Mouse (Mus musculus) liver, adult 10 weeks (tissue): ENCODE results near the gene Sstr2. TPM values are rescaled to one million over a fixed set of nuclear protein-coding genes. Genes with fewer than 3 reads are reported as not detected.

ENCODE experiments used
- polyA plus RNA-seq: library from polyadenylated mRNA; stranded (reverse); fragments of 350-450 nt; fragmentation: Illumina TruSeq; extraction: RNeasy Lipid Tissue Mini Kit (QIAGEN cat#74804); gene quantifications from one replicate; pipeline ENCODE4 v1.2.3, GENCODE M21; 2014; ENCODE audit warnings: low read depth, low replicate concordance

Gene Sstr2
- polyA plus RNA-seq, result not detected

GRCm38 (mm10) chr11:113618672-113619419 is at the start of gene Sstr2:
Gene Sstr2 (plus strand): TSS chr11:113619342.

GRCm38 (mm10) chr11:113648690-113649352 is 29.7 kb downstream of the Sstr2 start, which contains the start of gene Cog1:
Gene Cog1 (plus strand): TSS chr11:113649169.

GRCm38 (mm10) chr11:113649353-113650210 is 30.4 kb downstream of the Sstr2 start, which contains the start of gene Slc39a11:
Gene Slc39a11 (minus strand): TSS chr11:113650079.

Other genes starting within 250 kb of the Sstr2 start
- gene Cog1, start 29.8 kb downstream of the Sstr2 start, polyA plus RNA-seq, result 2.0 TPM
- gene Slc39a11, start 30.7 kb downstream of the Sstr2 start, polyA plus RNA-seq, result 6.9 TPM
- 5.0 TPM for gene Fam104a, start 64.8 kb downstream of the Sstr2 start, polyA plus RNA-seq
- 2.2 TPM for gene D11Wsu47e, start 65.1 kb downstream of the Sstr2 start, polyA plus RNA-seq
- 1.1 TPM for gene Cpsf4l, start 90.7 kb downstream of the Sstr2 start, polyA plus RNA-seq
- gene Cdc42ep4, start 132.5 kb downstream of the Sstr2 start, polyA plus RNA-seq, result 2.8 TPM